Mouse (Mus musculus): Measurements from ENCODE around the gene Cpn2.

DNA sequence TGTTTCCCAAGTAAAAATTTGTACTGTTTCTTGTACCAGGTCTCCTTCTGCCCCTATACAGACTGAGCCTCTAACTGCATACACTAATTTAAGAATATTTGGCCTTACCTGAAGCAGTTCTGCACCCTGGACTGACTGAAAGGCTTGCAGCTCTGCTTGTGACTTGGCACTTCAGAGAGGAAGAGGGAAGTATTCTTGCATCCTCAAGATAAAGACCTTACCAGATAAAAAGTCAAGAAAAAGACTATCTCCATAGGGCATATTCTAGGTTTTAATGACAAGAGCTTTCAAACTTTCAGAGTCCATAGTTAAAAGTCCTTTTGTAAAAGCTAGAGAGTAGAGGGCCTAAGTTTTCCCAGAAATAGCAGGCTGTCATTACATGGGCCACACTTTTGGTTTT, 43.3 kb upstream of the Cpn2 start, which contains the start of gene Gp5:
- TF ChIP-seq CTCF (IDR thresholded peaks at IDR 0.05; ENCODE audit: borderline replicate concordance, control insufficient read depth, extremely low read depth, insufficient read depth, low read length, poor library complexity), result no peak
- no peak for TF ChIP-seq POLR2A (IDR thresholded peaks at IDR 0.05; ENCODE audit: control insufficient read depth, extremely low read depth, insufficient read depth, low read length, poor library complexity)
